Mouse (Mus musculus) spleen, adult 2 months (tissue): ENCODE measurements around the gene Zbtb24.

ENCODE experiments used
- CTCF ChIP-seq: fragments of 200-500 bp; IDR thresholded peaks from 2 replicates; pipeline ENCODE4 v1.5.1; 2011; ENCODE audit warnings: mild to moderate bottlenecking, inconsistent platforms; ENCODE audit not compliant: insufficient read depth, insufficient read length, insufficient replicate concordance; ENCODE audit errors: extremely low read depth
- POLR2A ChIP-seq: fragments of 200-500 bp; IDR thresholded peaks from 2 replicates; pipeline ENCODE4 v1.6.1; 2011; ENCODE audit warnings: low read depth, low read length, inconsistent platforms

GRCm38 (mm10) chr10:41467325-41467724, 17.1 kb downstream of the Zbtb24 start:
- TF ChIP-seq CTCF (no peak), POLR2A (no peak)
